Mouse (Mus musculus) forebrain, embryonic 11.5 days (tissue): ENCODE measurements around the gene Fam208a. TPM values are rescaled to one million over a fixed set of nuclear protein-coding genes. Genes with fewer than 3 reads are reported as not detected.

Experiments
- ATAC-seq: fragments of 200-750 bp; cut with Nextera tagmentation; replicated peaks from 2 replicates; pipeline ENCODE4 v1.8.0; 2017; ENCODE audit warnings: moderate TSS enrichment; ENCODE audit not compliant: low FRiP score
- DNase-seq: peaks from one replicate; pipeline ENCODE4 v3.0.0-alpha.2; 2017; ENCODE audit warnings: low spot score
- H3K27ac ChIP-seq: fragments of 300-500 bp; sonication (generic); 2 replicates; pipeline ENCODE4 v1.5.1; 2014; ENCODE audit warnings: low read depth, low read length
- H3K27me3 ChIP-seq: fragments of 300-500 bp; sonication (generic); 2 replicates; pipeline ENCODE4 v1.6.1; 2014; ENCODE audit warnings: mild to moderate bottlenecking, low read length, mixed read lengths; ENCODE audit not compliant: control insufficient read depth, insufficient read depth
- H3K36me3 ChIP-seq: fragments of 300-500 bp; sonication (generic); 2 replicates; pipeline ENCODE4 v1.6.1; 2014; ENCODE audit warnings: mild to moderate bottlenecking, low read length, moderate library complexity, mixed read lengths; ENCODE audit not compliant: control insufficient read depth, insufficient read depth
- H3K4me1 ChIP-seq: fragments of 300-500 bp; sonication (generic); replicated peaks from 2 replicates; pipeline ENCODE4 v1.6.1; 2014; ENCODE audit warnings: low read length, mixed read lengths; ENCODE audit not compliant: control insufficient read depth, insufficient read depth
- H3K4me2 ChIP-seq: fragments of 300-500 bp; sonication (generic); 2 replicates; pipeline ENCODE4 v1.6.1; 2014; ENCODE audit warnings: low read depth, mild to moderate bottlenecking, low read length, moderate library complexity, mixed read lengths; ENCODE audit not compliant: severe bottlenecking
- H3K4me3 ChIP-seq: fragments of 300-500 bp; sonication (generic); 2 replicates; pipeline ENCODE4 v1.5.1; 2014; ENCODE audit warnings: low read depth, low read length
- H3K9ac ChIP-seq: fragments of 300-500 bp; sonication (generic); 2 replicates; pipeline ENCODE4 v1.6.1; 2014; ENCODE audit warnings: low read length
- H3K9me3 ChIP-seq: fragments of 300-500 bp; sonication (generic); 2 replicates; pipeline ENCODE4 v1.6.1; 2016; ENCODE audit warnings: low read length, mixed read lengths; ENCODE audit not compliant: control insufficient read depth
- WGBS: fragments of 180-500 bp; shearing (Covaris S2); extraction: QIAGEN DNeasy Blood & Tissue Kit; methylation state at CpG from one replicate; pipeline ENCODE4 v1.1.7; 2014; 5-methylcytosine and 5-hydroxymethylcytosine counted together
- polyA plus RNA-seq: library from polyadenylated mRNA; unstranded; fragments of >200 nt; fragmentation: Nextera tagmentation; extraction: Ambion mirVana; gene quantifications from 2 replicates; pipeline ENCODE4 v1.2.1, GENCODE M21; 2014

Fam208a gene
- polyA plus RNA-seq, 1 experiment from 2014 or later, result 17.4 TPM

DNA sequence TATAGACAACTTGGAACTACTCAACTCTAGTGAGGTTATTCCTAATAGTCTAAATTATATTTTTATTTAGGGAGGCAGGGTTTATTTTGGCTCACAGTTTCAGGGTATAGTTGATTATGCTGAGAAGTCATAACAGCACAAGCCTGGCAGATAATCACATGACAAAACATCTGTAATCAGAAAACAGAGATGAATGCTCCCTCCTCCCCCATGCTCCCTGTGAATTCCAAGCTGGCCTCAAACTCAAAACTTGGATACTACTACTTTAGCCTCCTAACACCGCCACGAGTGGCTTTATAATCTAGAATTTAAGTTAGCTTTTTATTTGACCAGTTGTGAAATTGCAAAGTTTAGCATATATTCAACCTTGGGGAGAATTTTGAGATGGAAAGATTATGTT lies 3.4 kb downstream of the Fam208a start:
- no peak overlapping the region for H3K4me3 ChIP-seq
- H3K27me3 ChIP-seq, result no peaks in the 10 kb centered on the region; the same call in 1 of the 2 replicates
- DNase-seq (no peak), ATAC-seq (no peak)
- H3K4me2 ChIP-seq, result no peak overlapping the region
- no peaks in the 10 kb centered on the region for H3K4me1 ChIP-seq
- H3K36me3 ChIP-seq, result no peaks in the 10 kb centered on the region; the same call in 1 of the 2 replicates
- no peak overlapping the region for H3K27ac ChIP-seq
- H3K9ac ChIP-seq, result no peak overlapping the region
- peaks cover 8% of the 10 kb centered on the region for H3K9me3 ChIP-seq
- WGBS, result 98% methylated on average over 2 of the region's 2 CpGs

DNA sequence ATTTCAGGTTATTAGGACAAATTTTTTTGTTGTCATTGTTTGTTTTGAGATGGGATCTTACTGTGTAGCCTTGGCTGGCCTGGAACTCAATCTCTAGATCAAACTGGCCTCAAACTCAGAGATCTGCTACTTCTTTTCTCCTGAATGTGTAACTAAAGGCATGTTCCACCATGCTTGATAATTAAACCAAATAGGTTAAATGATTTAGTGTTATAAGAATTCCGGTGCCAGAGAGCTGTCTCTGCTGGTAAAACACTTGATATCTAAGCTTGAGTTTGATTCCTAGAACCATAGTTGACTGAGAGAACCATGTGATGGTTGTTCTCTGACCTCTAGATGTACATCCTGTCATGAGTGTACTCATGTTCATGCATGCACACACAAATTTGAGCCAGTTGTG lies 7.5 kb downstream of the Fam208a start:
- WGBS, result 92% methylated on average over 1 of the region's 1 CpGs
- Histone ChIP-seq H3K4me1 (no peaks in the 10 kb centered on the region), H3K36me3 (no peaks in the 10 kb centered on the region; the same call in 1 of the 2 replicates), H3K9me3 (no peaks in the 10 kb centered on the region), H3K4me3 (no peak overlapping the region), H3K27ac (no peak overlapping the region), H3K27me3 (no peaks in the 10 kb centered on the region), H3K9ac (no peak overlapping the region), H3K4me2 (no peak overlapping the region)
- DNase-seq, result no peak
- ATAC-seq, result no peak

DNA sequence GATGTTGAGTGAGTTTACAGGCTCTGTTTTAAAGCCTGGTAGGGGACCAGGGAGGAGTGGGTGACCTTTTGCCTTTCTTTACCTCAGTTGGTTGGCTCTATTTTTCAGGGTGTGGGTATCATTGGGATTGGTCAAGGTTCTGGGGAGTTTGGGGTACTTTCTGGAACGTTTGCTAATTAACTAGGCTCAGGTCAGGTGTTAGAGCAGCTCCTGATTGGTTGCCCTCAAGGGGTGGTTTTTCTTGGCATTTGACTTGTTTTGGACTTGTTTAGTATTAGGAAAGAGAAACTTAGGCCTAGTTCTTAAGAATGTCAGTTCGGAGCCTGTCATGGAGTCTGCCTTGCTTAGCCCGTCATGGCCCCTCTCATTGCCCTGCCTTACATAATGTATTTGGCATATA lies 8.2 kb downstream of the Fam208a start:
- WGBS, result 86% methylated on average over 3 of the region's 3 CpGs
- H3K4me3 ChIP-seq, result no peak overlapping the region
- no peaks in the 10 kb centered on the region; the same call in 1 of the 2 replicates for H3K36me3 ChIP-seq
- H3K9ac ChIP-seq, result no peak overlapping the region
- no peak overlapping the region for H3K4me2 ChIP-seq
- no peaks in the 10 kb centered on the region for H3K27me3 ChIP-seq
- H3K9me3 ChIP-seq, result no peaks in the 10 kb centered on the region
- ATAC-seq (no peak), DNase-seq (no peak)
- no peaks in the 10 kb centered on the region for H3K4me1 ChIP-seq
- no peak overlapping the region for H3K27ac ChIP-seq

DNA sequence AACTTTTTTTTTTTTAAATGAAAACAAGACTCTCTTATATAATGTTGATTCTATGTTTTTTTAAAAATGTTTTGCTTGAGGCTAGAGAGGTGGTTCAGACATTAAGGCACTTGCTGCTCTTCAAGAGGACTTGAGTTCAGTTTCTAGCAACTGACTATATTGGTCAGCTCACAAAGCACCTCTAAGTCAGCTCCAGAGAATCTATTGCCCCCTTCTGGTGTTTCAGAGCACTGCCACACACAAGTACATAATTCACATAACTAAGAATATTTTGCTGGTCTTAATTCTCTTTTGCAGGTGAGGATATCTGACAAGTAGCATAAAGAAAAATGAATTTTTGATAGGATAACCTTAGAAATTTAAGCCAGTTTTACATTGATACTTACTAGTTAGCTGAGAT lies 12.3 kb downstream of the Fam208a start:
- H3K4me2 ChIP-seq, result no peak overlapping the region
- H3K9ac ChIP-seq, result no peak overlapping the region
- H3K9me3 ChIP-seq, result no peaks in the 10 kb centered on the region
- ATAC-seq, result no peak
- H3K27ac ChIP-seq, result no peak overlapping the region
- DNase-seq, result no peak
- H3K4me1 ChIP-seq, result no peaks in the 10 kb centered on the region
- no peaks in the 10 kb centered on the region for H3K36me3 ChIP-seq
- H3K4me3 ChIP-seq, result no peak overlapping the region
- H3K27me3 ChIP-seq, result no peaks in the 10 kb centered on the region

DNA sequence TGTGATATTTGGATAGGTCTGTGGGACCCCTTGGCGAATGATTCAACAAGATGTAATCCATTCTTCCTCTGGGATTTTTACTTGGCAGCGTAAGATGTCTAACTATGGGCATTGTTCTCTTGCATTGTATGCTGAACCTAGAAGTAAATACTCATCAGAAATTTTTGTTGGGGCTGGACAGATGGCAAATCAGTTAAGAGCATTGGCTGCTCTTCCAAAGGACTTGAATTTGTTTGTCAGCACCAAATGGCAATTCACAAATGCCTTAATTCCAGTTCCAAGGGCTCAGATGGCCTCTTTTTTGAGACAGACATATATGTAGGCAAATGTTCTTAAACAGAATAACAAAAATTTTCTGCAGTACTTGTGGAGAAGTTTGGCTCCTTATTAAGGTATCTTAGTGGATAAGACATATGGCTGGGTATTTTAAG lies 16.2 kb downstream of the Fam208a start:
- Histone ChIP-seq H3K4me2 (no peak overlapping the region), H3K9me3 (no peaks in the 10 kb centered on the region), H3K27me3 (no peaks in the 10 kb centered on the region), H3K36me3 (no peaks in the 10 kb centered on the region), H3K4me1 (no peaks in the 10 kb centered on the region), H3K9ac (no peak overlapping the region), H3K27ac (no peak overlapping the region), H3K4me3 (no peak overlapping the region)
- ATAC-seq (no peak), DNase-seq (no peak)
- 87% methylated on average over 2 of the region's 2 CpGs for WGBS

DNA sequence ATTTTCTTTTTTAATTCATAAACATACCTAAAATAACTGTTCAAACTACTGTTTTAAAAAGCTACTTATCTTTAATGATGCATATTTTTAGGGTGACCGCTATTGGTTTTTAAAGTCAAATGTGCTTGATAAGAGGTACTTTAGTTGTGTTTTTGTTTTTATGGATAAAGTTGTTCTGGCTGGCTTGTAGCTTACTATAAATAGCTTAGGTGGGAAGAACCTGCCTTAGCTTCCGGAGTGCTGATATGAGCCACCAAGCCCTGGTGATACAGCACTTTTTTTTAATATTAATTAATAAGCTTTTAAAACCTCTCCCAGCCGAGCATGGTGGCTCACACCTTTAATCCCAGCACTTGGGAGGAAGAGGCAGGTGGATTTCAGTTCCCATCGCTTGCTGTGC lies 18.3 kb downstream of the Fam208a start:
- 88% methylated on average over 4 of the region's 4 CpGs for WGBS
- Histone ChIP-seq H3K4me2 (no peak overlapping the region), H3K36me3 (no peaks in the 10 kb centered on the region; the same call in 1 of the 2 replicates), H3K27ac (no peak overlapping the region), H3K9ac (no peak overlapping the region), H3K4me1 (no peaks in the 10 kb centered on the region), H3K27me3 (no peaks in the 10 kb centered on the region), H3K4me3 (no peak overlapping the region), H3K9me3 (no peaks in the 10 kb centered on the region)
- no peak for DNase-seq
- no peak for ATAC-seq

DNA sequence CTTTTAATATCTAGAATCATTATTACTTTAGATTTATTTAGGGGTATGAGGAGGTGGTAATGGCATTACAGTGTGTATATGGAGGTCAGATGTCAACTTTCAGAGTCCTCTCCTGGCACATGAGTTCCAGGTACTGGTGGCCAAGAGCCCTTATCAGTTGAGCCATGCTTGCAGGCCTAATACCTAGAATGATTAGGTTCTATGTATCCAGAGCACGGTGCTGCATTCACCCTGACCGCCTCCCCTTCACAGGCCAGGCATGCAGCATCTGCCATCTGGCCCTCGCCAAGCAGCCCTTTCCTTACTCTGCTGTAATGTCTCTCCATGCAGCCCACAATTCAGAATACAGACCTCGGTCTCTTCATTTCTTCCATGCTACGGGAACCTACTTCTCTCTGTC lies 62.8 kb downstream of the Fam208a start:
- Histone ChIP-seq H3K4me1 (no peaks in the 10 kb centered on the region), H3K9me3 (no peaks in the 10 kb centered on the region), H3K4me3 (no peak overlapping the region), H3K4me2 (no peak overlapping the region), H3K27me3 (no peaks in the 10 kb centered on the region), H3K36me3 (no peaks in the 10 kb centered on the region; the same call in none of the 2 replicates), H3K9ac (no peak overlapping the region), H3K27ac (no peak overlapping the region)
- DNase-seq (no peak), ATAC-seq (no peak)
- WGBS, result 97% methylated on average over 5 of the region's 5 CpGs

DNA sequence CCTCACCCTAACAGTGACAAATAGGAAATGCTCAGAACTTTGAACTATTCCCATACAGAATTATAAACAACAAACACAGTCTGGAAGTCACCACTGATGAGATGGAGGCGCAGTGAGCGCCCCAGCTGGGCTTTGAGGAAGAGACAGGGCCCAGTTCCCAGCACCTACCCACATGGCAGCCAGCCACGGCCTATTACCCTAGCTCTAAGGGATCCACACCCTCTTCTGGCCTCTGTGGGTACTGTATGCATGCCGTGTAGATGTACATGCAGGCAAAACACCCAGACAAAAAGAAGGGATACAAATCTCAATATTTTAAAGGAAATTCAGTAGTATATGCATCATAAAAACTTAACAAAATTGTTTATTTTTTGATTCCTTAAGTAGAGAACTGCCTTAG lies 64.9 kb downstream of the Fam208a start:
- Histone ChIP-seq H3K4me1 (no peaks in the 10 kb centered on the region), H3K27ac (no peak overlapping the region), H3K4me3 (no peak overlapping the region), H3K27me3 (no peaks in the 10 kb centered on the region), H3K9ac (no peak overlapping the region), H3K4me2 (no peak overlapping the region), H3K36me3 (no peaks in the 10 kb centered on the region; the same call in none of the 2 replicates), H3K9me3 (no peaks in the 10 kb centered on the region)
- 91% methylated on average over 4 of the region's 4 CpGs for WGBS
- DNase-seq (no peak), ATAC-seq (no peak)

DNA sequence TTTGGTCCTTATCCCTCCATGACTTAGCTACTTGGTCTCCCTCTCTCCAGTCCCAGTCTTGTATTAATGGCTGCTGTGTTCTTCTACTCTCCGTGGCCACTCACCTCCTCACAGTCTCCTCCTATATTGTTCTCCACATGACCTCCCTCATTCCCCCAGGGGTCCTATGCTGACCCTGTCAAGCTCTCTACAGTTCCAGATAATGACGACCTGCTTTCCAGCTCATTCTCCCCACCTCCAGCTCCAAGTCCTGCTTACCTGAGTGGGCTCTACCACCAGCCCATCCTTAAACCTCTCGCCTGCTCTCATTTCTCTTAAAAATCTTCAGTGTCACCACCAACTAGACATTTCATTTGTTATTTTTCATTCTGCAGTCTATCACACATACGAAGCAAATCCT lies 72.5 kb downstream of the Fam208a start:
- no peak for ATAC-seq
- no peak for DNase-seq
- Histone ChIP-seq H3K36me3 (no peaks in the 10 kb centered on the region; the same call in 1 of the 2 replicates), H3K4me3 (no peak overlapping the region), H3K27me3 (no peaks in the 10 kb centered on the region), H3K9ac (no peak overlapping the region), H3K4me2 (no peak overlapping the region), H3K4me1 (no peaks in the 10 kb centered on the region), H3K9me3 (no peaks in the 10 kb centered on the region), H3K27ac (no peak overlapping the region)
- WGBS, result 84% methylated on average over 4 of the region's 4 CpGs
